Mouse (Mus musculus) induced T-regulatory cell, adult 2 months (primary cell): ENCODE measurements at regions not wholly inside any gene's neighbourhood (a gene's known extent, or its start where the extent isn't known, plus 50 kb on each side); places are given as distances from the start of the nearest gene placed in this dataset.

ENCODE experiments used
- DNase-seq: peaks from one replicate; pipeline ENCODE4 v3.0.0-alpha.2; 2012; ENCODE audit warnings: low read depth

DNA sequence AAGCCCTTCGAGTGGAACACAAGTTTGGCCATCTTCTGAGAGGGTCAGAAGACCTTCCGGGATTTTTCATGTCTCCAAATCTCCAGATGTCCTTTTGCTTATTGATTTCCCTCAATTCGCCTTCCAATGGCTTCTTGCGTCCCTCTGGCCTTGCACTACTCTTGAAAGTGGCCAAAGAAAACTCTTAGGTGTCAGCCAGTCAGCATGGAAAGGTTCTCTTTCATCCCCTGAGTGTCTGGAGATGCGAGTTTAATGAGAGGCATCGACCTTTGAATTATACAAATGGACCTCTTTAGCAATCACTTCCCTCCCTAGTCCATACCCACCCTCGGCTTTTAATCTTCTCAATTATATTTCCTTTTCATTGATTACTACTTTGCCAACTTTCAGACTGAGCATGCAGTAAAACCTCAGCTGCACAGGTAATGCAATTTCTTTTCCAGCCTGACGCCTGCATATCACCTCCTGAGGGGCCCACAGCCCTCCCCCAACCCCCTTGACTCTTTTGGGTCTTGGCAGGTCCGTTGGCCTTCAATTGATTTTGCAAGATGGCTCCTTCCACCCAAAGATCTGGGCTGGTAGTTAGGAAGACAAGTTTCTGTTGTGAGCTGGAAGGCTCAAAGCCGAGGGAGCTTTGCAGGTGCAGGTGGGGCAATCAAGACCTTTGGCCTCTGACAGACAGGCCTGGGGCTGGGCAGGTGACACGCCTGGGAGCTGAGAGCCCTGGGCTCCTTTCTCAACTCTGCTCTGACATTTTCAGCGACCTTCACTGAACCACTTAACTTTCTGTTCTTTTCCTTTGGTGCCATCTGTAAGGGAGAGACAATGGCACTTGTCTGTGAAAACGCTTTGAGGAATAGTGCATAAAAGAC, 461.8 kb downstream of the Ccdc171 start:
- no peak for DNase-seq

DNA sequence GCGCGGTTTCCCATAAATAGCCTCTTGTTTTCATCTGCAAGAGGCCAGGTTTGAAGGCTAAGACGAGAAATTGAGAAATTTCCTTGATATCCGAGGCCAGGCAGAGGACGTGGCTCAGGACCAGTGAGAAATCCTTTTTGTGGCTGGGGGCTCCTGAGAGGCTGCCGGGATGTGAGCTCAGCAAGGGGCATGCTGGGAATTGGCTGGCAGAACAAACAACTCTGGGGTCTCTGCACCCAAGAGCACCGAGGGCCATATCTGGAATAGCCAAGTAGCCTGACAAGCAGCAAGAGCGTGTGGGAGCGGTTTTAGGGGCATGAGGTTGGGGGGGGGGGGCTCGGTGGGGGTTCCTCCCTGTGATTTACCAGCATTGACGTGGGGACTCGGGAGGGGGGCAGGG, 462.5 kb downstream of the Ccdc171 start:
- DNase-seq, result no peak

- DNase-seq, result no peak
Observed at GRCm38 (mm10) chr4:83988314-83988713, 463.0 kb downstream of the Ccdc171 start.

- DNase-seq, result no peak
Observed at GRCm38 (mm10) chr4:83990126-83990989, 465.0 kb downstream of the Ccdc171 start.

GRCm38 (mm10) chr4:83991195-83991594, 465.9 kb downstream of the Ccdc171 start:
- DNase-seq, result no peak

DNA sequence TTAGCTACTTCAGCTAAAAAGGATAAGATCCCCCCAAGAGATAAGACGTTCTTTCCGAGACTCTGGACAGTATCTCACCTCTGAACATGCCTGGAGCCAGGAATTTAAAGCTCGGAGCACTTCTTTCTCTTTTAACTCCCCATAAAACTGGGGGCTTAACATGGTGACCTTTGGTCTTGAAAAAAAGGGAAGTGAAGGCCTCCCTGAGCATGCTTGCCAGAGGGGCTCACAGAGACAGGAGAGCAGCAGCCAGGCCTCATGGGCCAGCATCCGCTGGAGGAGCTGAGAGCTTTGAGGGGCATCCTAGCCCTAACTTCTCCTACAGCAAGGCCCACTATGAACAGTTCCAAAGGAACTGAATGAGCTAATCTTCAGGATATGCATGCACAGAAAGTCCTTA, 471.7 kb downstream of the Ccdc171 start:
- DNase-seq, result no peak

GRCm38 (mm10) chr4:84001645-84002044, 476.3 kb downstream of the Ccdc171 start:
- no peak for DNase-seq

DNA sequence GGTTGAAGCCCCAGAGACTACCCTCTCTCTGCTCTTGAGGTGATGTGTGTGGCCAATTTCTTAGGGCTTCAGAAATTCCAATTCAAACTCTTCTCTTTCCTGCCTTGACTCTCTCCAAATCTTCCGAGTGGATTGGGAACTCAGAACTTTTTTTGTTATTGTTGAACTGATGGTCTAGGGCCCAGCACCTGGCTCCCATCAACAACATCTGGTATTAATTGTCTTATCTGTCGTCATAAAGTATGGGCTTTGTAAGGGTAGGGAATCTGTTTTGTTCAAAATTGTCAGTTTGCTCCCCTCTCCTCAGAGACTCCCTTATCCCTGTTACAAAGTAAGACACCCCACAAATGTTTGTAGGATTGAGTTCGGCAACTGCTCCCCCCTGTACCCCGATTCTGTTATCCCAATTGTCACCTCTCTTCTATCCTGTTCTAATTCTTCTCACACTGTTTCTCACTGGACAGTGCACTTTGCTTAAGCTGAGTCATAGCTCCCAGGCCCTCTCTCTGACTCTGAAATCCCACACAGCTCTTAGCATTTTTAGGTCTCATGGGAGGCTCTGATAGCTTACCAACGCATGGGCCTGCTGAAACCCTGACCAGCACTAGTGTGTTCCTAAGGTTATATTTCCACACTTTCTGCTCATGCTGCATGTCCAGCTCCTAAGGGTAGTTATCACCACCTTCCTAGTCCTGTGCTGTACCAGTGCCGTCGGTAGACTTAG, 478.9 kb downstream of the Ccdc171 start:
- DNase-seq, result no peak

DNA sequence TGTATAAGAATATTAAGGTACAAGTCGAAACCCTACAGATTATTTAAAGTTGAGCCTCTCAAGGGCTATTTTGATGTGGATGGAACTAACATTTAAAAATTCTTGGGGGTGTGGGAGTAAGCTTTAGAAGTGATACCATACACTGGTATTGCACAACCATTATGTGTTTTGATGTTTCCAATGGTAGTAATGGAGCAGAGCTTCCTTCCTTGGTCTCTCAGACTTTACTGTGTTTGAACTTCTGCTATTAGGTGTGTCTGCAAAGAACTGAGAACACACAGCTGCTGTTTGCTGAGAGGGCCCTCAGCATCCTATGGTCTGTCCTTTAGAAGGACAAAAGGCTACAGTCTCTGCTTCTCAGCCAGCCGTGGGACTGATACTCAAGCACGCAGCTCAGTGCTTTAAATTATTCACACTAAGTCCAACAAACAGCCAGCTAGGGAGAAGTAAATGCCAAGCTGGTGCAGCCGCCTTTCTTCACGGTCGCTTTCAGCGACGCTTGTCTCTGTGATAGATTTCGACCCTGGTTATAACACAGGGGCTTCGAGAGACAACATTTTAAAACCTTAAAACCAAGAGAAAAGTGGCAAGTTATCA, 479.5 kb downstream of the Ccdc171 start:
- DNase-seq, result no peak

- no peak for DNase-seq
Observed at GRCm38 (mm10) chr4:84011941-84012340, 486.6 kb downstream of the Ccdc171 start.

DNA sequence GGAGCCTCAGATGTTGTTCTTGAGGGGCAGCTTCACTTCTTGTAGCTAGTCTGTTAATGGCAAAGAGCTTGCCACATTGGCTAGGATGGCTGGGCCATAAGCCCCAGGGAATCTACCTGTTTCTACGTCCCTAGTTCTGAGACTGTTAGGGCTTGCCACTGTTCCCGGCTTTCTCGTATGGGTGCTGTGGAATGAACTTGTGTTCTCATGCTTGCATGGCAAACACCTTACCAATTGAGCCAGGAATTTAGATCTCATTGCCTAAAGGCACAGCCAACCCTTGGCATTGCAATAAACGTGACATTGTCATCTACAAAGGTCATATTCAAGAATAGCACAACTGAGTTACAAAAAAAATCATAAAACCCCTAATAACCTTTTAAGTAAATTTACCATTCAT, 489.8 kb downstream of the Ccdc171 start:
- DNase-seq, result no peak

DNA sequence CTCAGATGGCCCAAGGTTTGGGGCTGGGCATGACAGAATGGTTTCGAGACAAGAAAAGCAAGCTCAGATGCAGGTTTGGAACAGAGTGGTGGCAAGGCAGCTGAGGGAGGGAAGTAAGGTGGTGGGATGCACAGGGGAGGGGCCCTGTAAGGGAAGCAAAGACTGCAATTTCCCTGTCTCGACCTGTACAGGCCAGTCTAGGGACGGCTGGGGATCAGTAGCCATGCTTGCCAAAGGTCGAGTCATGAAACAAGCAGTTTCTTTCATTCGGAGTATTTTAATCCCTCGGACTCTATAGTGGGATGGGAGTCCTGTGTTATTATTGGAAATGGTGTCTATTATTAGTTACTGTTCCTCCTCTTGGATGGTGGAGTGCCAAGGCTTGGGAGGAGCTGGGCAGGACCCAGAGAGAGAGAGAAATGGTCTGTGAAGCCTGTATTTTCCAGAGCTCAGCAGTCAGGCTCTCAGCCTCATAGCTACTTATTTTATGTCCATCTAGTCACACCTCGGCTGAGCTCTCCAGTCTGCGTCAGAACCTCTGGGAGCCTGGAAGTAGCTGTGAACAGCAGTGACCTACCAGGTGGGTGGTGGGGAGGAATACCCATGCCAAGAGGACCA, 490.3 kb downstream of the Ccdc171 start:
- DNase-seq, result no peak

- no peak for DNase-seq
Observed at GRCm38 (mm10) chr4:84018135-84018534, 492.8 kb downstream of the Ccdc171 start.

DNA sequence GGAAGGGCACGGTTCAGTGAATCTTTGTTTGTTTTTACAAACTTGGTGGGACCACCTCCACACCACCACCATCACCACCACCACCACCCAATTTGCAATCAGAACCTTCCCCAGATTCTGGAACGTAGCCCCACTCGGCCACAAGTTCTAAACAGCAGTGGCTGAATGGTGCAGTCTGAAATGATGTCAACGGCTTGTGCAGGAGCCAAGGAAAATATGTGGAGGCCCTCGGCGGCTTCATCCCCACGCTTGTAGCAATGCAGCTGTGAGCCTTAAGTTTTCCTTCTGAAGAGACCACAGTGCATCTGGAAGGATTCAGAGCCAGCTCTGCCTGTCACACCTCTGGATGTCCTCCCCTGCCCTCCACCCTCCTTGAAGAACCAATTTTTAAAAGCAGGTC, 493.4 kb downstream of the Ccdc171 start:
- DNase-seq, result no peak

DNA sequence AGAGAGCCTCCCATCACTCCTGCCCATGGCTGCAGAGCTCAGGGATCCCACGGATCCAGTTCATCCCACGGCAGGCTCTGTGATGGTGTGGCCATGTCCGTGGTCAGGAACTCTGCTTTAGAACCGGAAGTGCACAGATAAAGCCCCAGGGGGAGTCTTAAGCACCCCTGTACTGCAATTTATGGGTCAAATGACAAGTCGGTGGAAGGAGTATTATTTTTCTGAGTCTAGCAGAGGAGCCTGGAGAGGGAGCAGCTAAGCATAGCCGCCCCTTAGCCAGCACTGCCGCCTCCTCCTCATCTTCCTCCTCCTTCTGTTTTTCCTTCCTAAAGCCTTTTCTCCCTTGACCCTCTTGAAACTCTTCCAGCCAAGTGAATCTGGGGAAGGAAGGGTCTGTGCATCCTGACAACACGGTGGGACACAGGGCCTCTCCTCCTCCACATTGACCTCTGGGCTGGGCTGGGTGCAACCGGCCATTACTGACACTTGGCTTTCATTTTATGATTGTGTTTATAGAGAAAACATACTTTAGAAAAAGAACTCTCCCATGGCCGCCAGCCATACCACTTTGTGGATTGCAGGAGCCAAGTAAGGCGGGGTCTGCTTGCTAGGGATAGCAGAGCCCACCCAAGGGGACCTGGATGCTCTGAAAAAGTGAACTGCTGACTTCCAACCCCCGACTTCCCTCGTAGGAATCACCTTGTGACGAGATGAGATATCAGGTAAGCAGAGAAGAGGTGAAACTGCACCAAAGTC, 494.3 kb downstream of the Ccdc171 start:
- no peak for DNase-seq

DNA sequence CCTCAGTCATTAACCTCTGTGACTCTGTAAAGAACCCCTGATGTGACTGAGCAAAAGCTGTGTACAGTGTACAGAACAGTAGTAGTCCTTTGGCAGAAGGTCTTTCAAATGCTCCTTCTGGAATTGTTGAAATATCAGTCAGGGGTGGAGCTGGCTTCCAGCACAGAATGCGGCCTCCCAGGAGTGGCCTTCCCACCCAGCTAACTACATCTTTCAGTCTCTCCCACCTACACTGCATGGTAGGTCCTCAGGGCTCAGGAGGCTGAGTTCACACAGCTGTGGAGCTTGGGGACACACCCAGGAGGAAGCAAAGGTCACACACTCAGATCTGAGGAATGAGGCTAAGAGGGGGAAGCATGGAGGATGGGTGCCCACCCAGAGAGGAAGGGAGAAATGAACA, 495.3 kb downstream of the Ccdc171 start:
- DNase-seq, result no peak

- DNase-seq, result no peak
Observed at GRCm38 (mm10) chr4:84022323-84022722, 497.0 kb downstream of the Ccdc171 start.

- DNase-seq, result no peak
Observed at GRCm38 (mm10) chr4:84026144-84026543, 500.8 kb downstream of the Ccdc171 start.

- DNase-seq, result no peak
Observed at GRCm38 (mm10) chr4:84028120-84028519, 502.8 kb downstream of the Ccdc171 start.

DNA sequence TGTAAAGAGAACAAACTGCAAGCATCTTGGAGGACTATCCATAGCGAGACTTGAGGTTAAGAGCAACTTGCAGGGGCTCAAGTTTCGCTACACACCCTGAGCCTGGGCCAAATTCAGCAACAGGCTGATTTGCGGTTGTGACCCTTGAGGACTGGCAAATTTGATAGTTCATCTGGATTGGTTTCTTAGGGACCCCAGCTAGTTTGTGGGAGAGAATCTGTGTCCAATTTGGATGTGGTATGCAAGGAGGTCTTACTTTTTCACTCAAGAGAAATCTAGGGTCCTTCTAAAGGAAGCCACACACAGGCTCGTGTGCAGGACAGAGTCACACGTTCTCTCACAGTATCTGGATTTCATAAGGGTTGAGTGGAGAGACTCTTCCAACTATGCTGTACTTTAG, 505.6 kb downstream of the Ccdc171 start:
- no peak for DNase-seq

DNA sequence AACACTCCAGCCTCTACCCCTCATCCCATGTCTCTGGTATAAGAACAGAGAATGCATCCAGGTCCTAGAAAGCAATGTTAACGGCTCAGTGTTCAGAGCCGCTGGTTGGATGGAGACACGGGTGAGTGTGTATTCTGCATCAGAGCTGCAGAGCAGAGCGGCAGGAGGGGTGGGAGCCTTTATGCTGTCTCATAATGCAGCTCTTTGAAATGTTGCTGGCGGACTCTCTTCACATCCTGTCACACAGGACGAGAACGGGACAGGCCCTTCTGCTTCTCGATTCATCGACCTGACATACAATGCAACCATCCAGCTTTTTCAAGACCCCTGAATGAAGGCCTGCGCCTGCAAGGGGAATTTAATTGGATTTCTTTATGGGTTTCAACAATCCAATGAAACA, 507.2 kb downstream of the Ccdc171 start:
- no peak for DNase-seq
